Mouse (Mus musculus): Measurements from ENCODE around the gene Fas.

Gene Fas

DNA sequence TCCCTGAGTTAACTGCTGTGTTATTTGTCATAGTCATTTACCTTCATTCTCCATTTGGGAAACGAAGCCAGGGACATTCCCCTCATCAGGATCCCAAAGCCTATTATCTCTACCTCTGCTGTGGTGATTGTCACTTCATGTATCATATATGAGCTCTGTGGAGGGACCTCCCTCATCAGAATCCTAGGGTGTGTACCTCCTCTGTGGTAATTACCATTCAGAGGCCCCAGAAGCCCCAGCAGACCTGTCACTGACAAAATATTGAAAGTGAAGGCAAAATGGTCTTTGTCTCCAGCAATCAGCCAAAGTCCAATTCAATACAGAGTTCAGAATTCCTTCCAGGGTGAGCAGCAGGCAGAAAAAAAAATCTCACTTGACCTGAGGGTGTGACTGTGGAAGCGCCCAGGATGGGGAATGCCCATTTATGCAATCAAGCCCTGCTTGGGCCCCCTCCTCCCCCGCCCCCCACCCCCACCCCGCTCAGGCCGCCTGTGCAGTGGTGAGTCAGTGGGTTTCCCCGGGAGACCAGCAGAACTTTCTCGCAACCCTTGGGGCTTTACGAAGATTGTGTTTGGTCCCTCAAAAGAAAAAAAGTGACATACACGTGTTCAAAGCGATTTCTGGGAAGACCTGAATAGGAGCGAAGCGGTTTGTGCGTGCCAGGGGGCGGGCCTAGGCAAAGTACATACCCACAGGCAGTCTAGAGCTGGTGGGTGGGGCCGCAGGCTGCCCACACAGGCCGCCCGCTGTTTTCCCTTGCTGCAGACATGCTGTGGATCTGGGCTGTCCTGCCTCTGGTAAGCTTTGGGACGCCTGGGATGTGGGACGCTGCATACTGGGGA is at the start of gene Fas:
TSS of gene Fas (plus strand) at position 719 of the 842 bp plus-strand sequence.
- in situ Hi-C loops (cut with MboI, MseI) = loop anchor here in 1 of 2 experiments (5.0 kb wide), 1 partner anchor 48 kb away; no protein-coding TSS in a partner anchor

DNA sequence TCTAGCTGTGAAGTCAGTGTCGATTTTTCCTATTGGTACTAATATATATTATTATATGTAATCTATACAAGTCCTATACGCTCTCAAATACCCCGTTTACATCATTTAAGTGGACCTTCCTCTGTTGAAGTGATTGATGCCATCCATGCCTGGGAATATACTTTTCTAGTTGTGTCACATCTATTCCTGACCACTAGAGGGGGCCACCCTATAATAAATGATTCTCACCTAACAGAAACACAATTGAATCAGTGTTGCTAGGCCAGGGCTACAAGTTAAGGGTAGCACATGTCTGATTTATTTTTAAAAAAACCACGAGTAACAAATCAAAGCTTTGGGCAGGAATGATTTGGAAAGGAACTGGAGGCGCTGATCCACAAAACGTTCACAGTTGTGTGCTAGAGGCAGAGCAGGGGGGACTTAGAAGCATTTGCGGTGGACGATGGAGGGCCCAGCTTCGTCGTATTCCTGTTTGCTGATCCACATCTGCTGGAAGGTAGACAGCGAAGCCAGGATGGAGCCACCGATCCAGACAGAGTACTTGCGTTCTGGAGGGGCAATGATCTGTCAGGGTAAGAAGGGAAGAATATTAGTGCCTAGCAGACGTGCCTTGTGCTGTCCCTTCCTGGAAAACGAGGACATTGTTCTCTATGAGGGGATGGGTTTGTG is 49.1 kb upstream of the Fas start:
- in situ Hi-C loops (cut with MboI, MseI) = loop anchor here (5.0 to 10.0 kb wide), 6 partner anchors 51 to 1333 kb away; partner anchors contain the start of gene Fas (in 1 of the 2)

DNA sequence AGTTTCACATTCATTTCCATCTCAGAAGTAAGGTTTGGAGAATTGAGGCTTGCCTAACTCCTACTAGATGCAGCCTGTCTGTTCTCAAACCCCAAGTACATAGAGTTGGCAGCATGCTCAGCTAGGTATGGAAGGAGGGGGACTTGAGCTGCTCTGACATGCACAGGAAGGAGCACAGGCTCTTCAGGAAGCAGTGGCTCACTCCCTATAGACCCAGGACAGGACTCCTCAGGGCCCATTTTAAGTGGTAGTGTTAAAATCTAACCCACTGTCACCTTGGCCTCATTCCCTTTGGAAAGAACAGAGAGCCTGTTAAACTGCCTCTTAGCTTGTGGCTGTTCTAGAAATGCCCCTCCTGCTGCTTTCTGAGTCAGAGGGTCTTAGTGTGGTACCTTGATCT is 47.5 kb upstream of the Fas start:
- in situ Hi-C loops (cut with MboI, MseI) = loop anchor here (5.0 to 10.0 kb wide), 6 partner anchors 49 to 1332 kb away; partner anchors contain the start of gene Fas (in 1 of the 2)

DNA sequence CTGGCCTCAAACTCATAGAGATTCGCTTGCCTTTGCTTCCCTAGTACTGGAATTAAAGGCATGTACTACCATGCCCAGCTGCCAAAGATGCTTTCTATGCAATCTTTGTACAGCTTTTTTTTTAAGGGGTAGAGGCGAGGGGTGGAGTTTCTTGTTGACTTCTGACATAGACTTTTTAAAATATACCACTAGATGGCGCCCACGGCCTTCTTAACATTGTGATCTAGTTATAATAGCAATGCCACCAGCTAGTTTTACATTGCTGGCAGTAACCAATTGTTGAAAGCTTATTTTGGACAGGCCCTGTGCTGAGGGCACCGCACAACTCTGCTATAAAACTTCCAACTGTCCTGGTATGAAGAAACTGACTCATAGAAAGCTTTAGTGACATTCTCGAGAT is 46.4 kb upstream of the Fas start:
- in situ Hi-C loops (cut with MboI, MseI) = loop anchor here (5.0 to 10.0 kb wide), 6 partner anchors 48 to 1331 kb away; partner anchors contain the start of gene Fas (in 1 of the 2)

DNA sequence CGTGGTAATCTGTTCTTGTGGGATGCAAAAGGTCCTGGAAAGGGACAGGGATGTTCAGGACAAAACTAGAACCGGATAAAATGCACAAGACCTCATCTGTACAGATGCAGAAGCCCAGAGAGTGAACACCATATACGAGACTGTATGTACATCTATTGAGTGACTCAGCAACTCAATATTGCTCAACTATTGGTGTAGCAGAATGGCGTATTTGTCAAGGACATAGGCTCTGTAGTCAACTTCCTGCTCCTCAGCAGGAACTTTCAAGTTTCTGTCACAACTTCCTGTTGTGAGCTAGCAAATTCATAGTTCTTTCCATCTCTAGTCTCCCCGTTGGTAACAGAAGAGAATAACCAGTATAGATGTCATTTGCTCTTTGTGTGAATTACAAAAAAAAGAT is 41.9 kb upstream of the Fas start:
- in situ Hi-C loops (cut with MboI, MseI) = loop anchor here (10.0 kb wide), 2 partner anchors 56 to 1326 kb away; no protein-coding TSS in a partner anchor

DNA sequence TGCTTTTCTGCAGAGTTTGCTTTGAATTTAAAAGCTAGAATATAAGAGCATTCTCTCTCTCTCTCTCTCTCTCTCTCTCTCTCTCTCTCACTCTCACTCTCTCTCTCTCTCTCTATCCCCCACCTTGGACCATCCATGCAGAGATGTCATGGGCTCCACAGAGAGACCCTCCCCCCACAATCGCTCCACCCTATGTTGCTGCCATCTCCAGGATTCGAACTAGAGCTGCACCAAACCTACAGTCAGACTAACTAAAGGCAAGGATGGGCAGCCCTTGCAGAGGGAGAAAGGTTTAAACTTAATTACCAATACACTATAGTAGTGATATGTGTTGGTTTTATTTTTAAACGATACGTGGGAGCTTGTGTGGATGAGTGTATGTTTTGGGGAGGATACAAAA is 39.8 kb upstream of the Fas start:
- in situ Hi-C loops (cut with MboI, MseI) = no loop called here

DNA sequence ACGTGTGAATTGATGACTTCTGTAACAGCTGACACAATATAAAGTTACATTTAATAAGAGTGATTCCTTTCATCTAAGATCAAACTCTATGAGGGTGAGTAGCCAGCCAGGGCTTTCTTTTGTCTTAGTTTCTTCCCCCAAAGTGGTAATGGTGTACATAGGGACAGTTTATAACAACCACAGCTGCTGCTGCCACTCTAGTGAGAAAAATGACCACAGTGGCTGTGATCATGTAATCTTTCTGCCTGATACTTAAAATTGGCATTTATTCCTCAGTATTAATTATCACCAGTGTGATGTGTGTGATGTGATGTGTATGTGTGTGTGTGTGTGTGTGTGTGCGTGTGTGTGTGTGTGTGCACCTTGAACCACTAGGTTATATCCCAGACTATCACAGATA is 38.6 kb upstream of the Fas start:
- in situ Hi-C loops (cut with MboI, MseI) = no loop called here

DNA sequence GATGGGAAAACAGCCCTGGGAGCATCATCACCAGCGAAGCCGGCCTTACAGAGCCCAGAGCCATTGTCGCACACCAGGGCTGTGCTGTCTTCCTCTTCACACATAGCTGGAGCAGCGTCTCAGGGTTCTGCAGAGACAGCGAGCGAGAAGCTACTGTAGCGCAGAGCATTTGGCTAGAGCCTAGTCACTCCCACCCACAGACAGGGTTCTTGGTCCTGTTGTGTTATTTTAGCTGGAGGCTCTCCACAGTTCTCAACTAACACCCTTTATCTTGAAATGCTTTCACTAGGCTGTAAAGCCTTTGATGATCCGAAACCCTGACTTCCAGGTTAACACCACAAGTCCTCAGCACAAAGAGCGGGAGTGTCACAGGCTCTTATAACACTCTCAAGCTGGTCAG is 38.0 kb upstream of the Fas start:
- in situ Hi-C loops (cut with MboI, MseI) = no loop called here

DNA sequence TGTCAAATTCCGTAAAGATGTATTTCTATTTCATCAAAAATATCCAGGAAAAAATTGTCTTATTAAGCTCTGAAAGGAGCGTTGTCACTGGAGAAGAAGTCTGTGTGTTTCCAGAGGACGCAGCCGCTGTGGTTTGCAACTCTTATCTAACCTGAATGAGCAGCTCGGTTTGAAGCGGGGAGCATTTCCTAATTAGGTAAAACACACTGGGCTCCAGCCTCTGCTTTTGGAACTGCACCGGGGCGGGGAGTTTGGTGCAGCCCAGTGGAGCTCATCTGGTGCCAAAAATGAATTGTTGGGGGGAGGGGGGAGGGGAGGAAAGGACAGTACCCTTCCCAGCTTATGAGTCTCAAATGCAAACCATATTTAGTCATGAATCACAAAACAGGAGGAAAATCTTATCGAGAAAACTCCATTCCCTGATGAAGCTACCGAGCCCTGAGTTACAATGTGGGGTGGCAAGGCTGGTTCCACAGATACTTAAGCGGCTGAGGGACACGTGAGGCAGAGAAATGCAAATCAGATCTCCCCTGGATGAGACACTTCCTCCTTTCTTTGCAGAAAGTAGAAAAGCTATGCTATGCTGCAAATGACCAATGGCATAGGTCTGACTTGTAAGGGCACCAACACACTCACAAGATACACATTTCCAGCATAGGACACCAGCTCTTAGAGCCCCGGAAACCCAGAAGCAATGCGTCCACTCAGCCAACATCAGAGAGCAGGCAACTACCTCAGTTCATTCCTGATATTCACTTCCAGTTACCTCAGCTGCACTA is 36.2 kb upstream of the Fas start:
- in situ Hi-C loops (cut with MboI, MseI) = no loop called here

DNA sequence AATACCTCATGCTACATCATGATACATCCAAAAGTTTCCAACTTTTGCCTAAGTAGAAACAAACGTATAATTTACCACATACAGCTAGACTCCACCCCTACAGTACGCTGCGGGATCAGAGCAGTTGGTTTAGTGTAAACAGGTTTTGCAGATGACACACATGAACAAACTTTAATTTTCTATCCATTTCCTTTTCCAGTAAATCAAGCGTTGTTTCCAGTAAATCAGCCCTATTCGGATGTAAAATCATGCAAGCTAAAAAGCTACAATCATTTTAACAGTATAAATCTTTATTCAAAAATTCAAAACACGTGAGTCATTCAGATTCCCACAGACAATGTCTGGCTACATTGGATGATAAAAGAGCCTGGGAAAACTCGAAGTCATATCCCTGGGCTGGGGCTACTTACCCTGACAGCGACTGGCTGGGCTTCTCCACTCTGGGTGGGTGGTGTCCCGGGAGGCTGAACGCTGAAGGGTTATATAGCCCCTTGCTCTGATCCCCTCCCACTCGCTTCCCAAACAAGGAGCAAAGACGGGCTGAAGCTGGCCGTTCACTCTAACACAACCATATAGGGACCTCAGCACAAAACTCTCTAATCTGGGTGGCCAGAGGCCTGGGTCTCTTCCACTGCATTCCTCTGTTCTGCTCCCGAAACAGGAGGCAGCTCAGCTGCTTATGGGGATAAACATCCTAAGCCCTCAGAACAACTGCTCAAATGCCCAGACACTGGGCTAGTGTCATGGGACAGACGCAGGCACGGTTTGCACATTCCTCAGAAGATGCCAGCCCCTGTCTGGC is 35.4 kb upstream of the Fas start, which contains the start of gene Acta2:
TSS of gene Acta2 (minus strand) at position 711 of the 802 bp plus-strand sequence.
- in situ Hi-C loops (cut with MboI, MseI) = no loop called here

DNA sequence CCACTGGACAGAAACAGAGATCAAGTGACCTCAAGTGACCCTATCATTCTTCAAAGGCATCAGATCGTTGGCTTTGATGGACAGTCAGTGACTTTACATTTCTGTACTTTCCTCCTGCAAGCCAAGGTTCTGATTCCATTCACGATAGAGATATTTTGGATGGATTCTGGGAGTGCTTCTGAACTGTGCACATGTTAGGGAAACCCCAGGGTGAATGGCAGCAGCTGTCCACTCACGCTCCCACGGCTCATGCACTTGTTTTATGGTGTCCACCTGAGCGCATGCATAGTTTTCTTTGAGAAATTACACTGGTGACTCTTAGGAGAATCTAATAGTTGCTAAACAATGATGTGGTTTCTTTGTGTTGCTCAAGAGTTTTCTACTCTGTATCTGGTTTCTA is 34.3 kb upstream of the Fas start:
- in situ Hi-C loops (cut with MboI, MseI) = no loop called here

DNA sequence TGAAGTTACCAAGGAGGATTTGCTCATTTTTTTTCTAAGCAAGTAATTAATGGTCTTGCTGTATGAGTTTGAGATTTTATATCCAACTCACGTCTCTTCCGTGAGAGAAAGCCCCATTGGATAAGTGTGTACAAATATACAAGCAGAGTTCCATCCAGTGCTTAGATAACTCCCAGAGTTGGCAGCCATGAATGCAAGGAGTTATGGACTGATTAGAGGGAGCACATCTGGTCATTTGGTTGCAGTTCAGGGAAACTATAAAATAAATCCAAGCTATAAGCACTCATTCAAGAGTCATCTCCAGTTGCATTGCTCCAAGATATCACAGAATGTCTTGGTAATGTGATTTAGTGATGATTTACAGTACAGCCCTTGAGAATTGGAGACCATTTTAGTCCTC is 33.5 kb upstream of the Fas start:
- in situ Hi-C loops (cut with MboI, MseI) = no loop called here

DNA sequence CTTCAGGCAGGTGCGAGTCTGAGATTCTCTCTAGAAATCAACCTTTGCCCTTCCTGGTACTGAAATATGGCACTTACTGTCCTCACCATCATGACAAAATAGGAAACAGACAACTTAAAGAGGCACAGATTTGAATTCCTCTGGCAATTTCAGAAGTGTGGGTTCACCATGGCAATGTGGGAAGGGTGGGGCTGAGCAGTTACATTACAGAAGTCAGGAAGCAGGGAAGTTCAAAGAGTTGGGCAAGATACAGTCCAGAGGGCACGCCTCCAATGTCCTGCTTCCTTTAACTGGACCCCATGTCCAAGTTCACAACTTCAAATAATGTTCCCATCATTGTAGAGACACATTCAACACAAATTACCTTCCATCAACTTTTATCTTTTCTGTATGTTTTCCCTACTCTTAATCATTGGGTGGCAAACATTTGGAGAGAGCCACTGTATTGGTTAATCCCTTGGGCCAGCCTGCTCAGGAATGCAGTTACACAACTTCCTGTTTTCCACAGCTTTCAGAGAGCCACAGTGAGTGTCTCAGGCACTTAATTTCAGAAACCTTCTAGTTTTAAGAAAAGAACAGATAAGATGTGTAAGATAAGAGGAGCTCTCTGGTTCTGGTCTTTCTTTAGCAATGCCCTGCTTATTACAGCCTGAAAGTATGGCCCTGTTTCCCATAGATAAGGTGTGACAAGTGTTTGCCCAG is 28.0 kb upstream of the Fas start:
- in situ Hi-C loops (cut with MboI, MseI) = no loop called here

DNA sequence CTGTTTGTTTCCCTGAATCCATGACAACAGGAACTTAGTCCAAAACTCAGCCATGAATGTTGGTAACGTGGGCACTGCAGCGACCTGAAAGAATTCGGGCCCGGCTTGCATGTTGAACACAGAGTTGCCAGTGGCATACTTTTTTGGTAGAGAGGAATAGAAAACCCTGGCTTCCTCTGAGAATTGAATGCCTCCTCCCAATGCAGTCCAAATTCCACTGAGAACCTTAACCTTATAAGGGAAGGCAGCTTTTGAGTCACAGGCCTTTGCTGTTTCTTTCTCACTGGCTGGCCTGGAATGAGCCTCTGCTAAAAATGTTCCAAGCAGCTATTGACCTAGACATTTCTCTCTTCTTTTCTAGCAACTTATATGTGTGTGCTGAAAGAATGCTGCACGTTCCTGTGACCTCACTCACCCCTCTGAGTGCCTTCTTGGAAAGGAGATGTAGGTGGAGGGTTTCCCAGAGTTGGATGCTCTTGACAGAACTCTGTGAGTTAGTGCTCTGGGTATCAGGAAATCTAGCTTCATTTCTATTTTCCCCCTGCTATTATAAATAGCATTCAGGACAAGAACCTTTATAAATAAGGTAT is 24.8 kb upstream of the Fas start:
- in situ Hi-C loops (cut with MboI, MseI) = no loop called here

DNA sequence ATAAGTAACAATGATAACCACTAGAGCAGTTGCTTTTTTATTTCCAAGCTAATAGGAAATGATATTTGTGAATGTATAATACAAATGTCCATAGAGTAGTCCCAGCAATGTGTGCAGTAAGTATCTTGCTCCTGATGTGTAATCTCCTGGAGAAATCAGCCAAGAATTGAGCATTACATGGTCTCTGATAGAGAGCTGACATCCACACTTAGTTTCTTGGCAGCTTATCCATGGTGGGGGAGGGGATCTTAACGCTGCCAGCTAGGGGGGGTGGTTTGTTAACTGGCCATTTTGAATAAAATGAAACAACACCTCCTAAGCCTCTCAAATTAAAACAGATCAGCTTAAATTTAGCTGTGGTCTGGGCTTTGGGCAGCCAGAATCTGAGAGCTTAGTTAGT is 21.5 kb upstream of the Fas start:
- in situ Hi-C loops (cut with MboI, MseI) = no loop called here

DNA sequence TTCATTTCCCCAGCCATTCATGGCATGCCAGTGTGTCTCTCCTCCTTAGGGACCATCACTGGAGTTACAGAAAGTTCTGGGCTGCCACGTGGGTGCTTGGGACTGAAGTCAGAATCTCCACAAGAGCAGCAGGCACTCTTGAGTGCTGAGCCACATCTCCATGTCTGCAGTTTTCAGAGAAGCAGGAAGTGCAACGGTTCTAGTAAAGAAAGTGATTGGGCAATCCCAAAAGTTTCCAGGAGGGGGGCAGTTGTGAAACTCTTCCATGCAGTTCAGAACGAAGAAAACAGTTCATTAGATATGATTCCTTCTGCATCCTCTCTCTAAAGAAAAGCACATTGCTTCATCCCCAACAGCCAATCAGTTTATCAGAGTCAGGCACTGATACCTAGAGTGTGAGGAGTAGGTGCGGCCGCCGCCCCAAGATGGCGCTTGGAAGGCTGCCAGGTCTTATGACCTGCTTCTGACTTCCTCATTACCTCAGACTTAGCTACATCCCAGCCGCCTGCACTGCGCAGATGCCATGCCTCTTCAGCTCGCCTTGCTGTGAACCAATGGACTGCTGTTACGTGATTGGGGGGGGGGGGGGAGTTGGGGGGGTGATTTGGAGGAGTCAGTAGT is 20.2 kb upstream of the Fas start:
- in situ Hi-C loops (cut with MboI, MseI) = no loop called here

DNA sequence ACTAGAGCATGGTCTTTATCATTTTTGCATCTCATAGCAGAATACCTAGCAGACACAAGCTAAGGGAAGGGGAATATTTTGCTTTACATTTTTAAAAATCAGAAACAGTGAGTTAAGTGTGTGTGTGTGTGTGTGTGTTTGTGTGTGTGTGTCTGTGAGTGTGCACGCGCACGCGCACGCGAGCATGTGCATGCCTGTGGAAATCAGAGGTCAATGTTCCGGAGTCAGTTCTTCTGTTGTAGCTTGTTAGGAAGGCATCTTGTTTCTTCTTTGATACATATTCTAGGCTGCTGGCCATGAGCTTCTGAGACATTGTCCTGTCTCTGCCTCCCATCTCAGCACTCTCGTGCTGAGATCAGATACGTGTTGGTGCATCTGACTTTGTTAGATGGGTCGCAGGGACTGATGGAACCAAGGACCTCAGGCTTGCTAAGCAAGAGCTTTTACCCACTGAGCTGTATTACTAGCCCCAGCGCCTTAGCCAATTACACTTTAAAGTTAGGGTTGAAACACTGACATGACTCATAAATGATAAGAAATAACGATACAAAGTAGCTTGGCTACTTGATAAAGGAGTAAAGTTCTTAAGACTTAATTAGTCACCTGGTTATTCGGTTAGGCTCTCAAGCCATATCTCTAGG is 19.5 kb upstream of the Fas start:
- in situ Hi-C loops (cut with MboI, MseI) = no loop called here

DNA sequence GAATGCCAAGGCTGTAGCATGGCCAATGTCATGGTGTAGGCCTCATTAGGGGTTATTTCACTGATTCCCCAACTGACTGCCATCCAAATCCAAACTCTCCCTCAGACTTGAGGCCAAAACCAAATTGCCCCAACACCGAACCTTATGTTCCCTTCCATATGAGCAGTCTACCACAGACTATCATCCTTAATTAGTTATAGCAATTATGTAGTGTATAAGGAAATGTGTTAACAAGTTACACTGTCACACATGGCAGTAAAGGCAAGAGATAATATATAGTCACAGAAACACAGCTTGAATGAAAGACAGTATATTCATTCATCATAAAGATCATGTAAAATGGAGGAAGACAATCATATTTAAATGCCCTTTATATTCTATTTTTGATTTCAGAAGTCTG is 17.4 kb upstream of the Fas start:
- in situ Hi-C loops (cut with MboI, MseI) = no loop called here

DNA sequence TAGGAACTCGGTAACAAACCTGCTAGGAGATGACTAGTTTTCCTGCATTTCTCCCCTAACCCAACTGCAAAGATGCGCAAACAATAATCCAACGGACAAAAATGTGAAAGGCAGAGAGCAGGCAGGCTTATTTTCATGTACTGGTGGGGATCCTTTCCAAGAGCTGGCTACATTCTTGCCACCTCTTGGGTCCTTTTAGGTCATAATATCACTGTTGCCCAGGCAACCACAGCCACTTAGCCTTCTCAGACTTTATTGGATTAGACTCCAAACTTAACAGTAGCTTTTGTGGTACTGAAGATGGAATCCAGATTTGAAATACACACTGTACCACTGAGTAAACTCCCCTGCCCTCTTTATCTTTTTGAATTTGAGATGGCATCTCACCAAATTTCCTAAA is 12.4 kb upstream of the Fas start:
- in situ Hi-C loops (cut with MboI, MseI) = no loop called here
